Mouse (Mus musculus) limb, embryonic 11.5 days (tissue): ENCODE measurements at regions not wholly inside any gene's neighbourhood (a gene's known extent, or its start where the extent isn't known, plus 50 kb on each side); places are given as distances from the start of the nearest gene placed in this dataset.

ENCODE experiments used
- ATAC-seq: fragments of 200-750 bp; cut with Nextera tagmentation; 2 replicates; pipeline ENCODE4 v1.8.0; 2017; ENCODE audit warnings: low read depth; ENCODE audit not compliant: insufficient number of reproducible peaks, low FRiP score, low TSS enrichment
- DNase-seq: peaks from one replicate; pipeline ENCODE4 v3.0.0-alpha.2; 2015; ENCODE audit warnings: low spot score
- H3K27ac ChIP-seq: fragments of 300-500 bp; sonication (generic); replicated peaks from 2 replicates; pipeline ENCODE4 v1.5.1; 2014; ENCODE audit warnings: low read depth, mild to moderate bottlenecking, low read length
- H3K27me3 ChIP-seq: fragments of 300-500 bp; sonication (generic); 2 replicates; pipeline ENCODE4 v1.6.1; 2014; ENCODE audit warnings: mild to moderate bottlenecking, low read length, mixed read lengths; ENCODE audit not compliant: control insufficient read depth, insufficient read depth
- H3K36me3 ChIP-seq: fragments of 300-500 bp; sonication (generic); 2 replicates; pipeline ENCODE4 v1.6.1; 2014; ENCODE audit warnings: mild to moderate bottlenecking, low read length, moderate library complexity, mixed read lengths; ENCODE audit not compliant: control insufficient read depth, insufficient read depth
- H3K4me1 ChIP-seq: fragments of 300-500 bp; sonication (generic); 2 replicates; pipeline ENCODE4 v1.6.1; 2014; ENCODE audit warnings: low read length, mixed read lengths; ENCODE audit not compliant: control insufficient read depth, insufficient read depth
- H3K4me2 ChIP-seq: fragments of 300-500 bp; sonication (generic); 2 replicates; pipeline ENCODE4 v1.6.1; 2014; ENCODE audit warnings: low read depth, mild to moderate bottlenecking, moderate library complexity; ENCODE audit not compliant: severe bottlenecking
- H3K4me3 ChIP-seq: fragments of 300-500 bp; sonication (generic); 2 replicates; pipeline ENCODE4 v1.5.1; 2014; ENCODE audit warnings: low read depth, low read length
- H3K9ac ChIP-seq: fragments of 300-500 bp; sonication (generic); 2 replicates; pipeline ENCODE4 v1.6.1; 2014; ENCODE audit warnings: mild to moderate bottlenecking, low read length
- H3K9me3 ChIP-seq: fragments of 300-500 bp; sonication (generic); 2 replicates; pipeline ENCODE4 v1.6.1; 2016; ENCODE audit warnings: low read length; ENCODE audit not compliant: control insufficient read depth
- WGBS: fragments of 180-500 bp; shearing (Covaris S2); extraction: QIAGEN DNeasy Blood & Tissue Kit; methylation state at CpG from one replicate; pipeline ENCODE4 v1.1.7; 2014; 5-methylcytosine and 5-hydroxymethylcytosine counted together

DNA sequence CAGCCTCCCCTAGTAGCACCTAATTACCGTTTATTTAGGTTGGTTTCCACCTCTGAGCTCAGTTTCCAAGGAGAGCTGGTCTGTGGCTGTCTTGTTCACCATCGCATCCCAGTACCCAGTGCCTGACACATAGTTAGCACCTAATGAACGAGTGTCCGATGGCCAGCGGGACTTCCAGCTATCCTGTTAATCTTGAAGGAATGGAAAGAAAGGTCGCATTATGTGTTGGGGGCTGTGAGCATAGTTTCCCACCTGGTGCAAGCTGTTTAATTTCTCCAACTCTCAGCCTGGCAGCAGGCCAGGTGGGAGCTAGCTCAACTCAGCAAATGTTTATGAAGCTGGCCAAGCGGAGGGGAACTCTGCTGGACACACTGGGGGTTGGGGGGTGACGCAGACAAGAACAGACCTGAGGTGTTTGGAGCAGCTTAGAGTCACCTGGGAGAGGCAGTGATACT is 223.7 kb downstream of the Srbd1 start:
- peak; percentile 56 for DNase-seq
- Histone ChIP-seq H3K4me2 (no peak overlapping the region), H3K27ac (no peak overlapping the region; the same call in 1 of the 2 replicates)

DNA sequence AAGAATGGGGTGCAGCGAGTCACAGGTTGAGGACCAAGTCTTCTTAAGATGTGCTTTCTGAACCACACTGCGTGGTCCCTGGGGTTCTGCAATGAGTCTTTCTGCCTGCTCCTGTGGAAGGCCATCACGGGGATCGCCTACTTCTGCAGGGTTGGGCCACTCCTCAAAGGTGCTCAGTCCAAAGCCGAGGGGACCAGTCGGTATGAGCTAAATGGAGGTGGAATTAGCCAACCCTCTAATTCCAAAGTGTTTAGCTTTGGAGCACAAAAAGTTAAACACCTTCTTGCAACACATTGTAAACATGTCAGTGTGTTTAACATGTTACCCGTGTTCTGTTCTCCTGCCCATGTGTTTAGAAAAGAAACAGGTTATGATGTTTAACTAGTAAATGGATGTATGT is 225.1 kb downstream of the Srbd1 start:
- no peak overlapping the region for H3K4me3 ChIP-seq
- no peak for DNase-seq
- H3K9me3 ChIP-seq = no peaks in the 10 kb centered on the region
- H3K36me3 ChIP-seq = no peaks in the 10 kb centered on the region
- peaks cover 14% of the 10 kb centered on the region for H3K4me1 ChIP-seq
- 57% methylated on average over 7 of the region's 7 CpGs for WGBS
- no peak for ATAC-seq
- H3K27ac ChIP-seq = no peak overlapping the region
- H3K27me3 ChIP-seq = peaks cover 15% of the 10 kb centered on the region; the same call in 1 of the 2 replicates
- H3K9ac ChIP-seq = no peak overlapping the region
- H3K4me2 ChIP-seq = no peak overlapping the region

More for the DNA sequence above, 223.7 kb downstream of the Srbd1 start:
- Histone ChIP-seq H3K4me1 (peaks cover 14% of the 10 kb centered on the region), H3K9ac (no peak overlapping the region), H3K4me3 (no peak overlapping the region), H3K27me3 (peaks cover 15% of the 10 kb centered on the region; the same call in 1 of the 2 replicates), H3K9me3 (no peaks in the 10 kb centered on the region), H3K36me3 (no peaks in the 10 kb centered on the region)
- WGBS = 26% methylated on average over 8 of the region's 8 CpGs
- ATAC-seq = peak; percentile 55; the same call in 1 of the 2 replicates

DNA sequence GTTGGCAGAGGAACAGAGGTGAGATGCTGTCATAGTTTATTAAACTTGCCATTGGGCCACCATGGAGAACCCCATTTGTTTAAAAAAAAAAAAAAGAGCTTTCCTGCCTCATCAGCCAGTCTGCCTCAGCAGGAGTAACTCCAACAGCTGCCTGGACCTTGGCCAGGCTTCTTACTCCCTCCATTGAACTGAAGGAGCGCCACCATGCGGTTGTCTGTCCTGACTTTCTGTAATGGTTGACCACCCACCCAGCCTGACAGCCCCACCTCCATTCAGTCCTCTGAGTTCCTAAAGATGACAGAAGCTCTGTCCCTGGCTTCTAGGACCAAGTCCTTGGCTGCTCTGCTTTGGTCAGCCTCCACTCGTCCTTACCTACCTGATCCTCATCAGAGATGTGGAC is 227.8 kb upstream of the Six2 start:
- Histone ChIP-seq H3K9ac (no peak overlapping the region), H3K4me3 (no peak overlapping the region), H3K4me1 (peaks cover 4% of the 10 kb centered on the region; the same call in 1 of the 2 replicates), H3K36me3 (no peaks in the 10 kb centered on the region), H3K27ac (no peak overlapping the region), H3K27me3 (peaks cover 12% of the 10 kb centered on the region; the same call in 1 of the 2 replicates), H3K4me2 (no peak overlapping the region), H3K9me3 (no peaks in the 10 kb centered on the region)
- ATAC-seq = no peak
- WGBS = 92% methylated on average over 3 of the region's 3 CpGs
- DNase-seq = no peak

DNA sequence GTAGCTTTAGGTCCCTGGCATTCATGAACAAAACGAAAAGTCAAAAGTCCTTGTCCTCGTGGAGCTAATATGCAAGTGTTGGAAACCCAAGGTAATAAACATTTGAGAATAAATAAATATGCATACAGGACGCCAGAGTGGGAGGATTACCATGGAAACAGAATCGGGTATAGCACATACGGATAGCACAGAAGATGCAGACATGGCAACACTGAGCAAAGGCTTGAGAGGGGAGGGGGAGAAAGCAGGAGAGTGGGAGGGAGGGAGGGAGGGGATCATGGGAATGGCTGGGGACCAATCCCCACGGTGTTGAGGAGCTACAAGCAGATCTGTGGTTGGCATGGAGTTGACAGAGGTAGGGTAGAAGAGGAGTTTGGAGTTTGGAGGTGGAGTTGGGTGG is 226.0 kb upstream of the Six2 start:
- no peak overlapping the region for H3K4me2 ChIP-seq
- H3K27ac ChIP-seq = no peak overlapping the region
- DNase-seq (no peak), ATAC-seq (no peak)
- H3K27me3 ChIP-seq = peaks cover 12% of the 10 kb centered on the region; the same call in 1 of the 2 replicates
- 80% methylated on average over 6 of the region's 6 CpGs for WGBS
- H3K4me3 ChIP-seq = no peak overlapping the region
- H3K36me3 ChIP-seq = no peaks in the 10 kb centered on the region
- H3K9me3 ChIP-seq = no peaks in the 10 kb centered on the region
- no peak overlapping the region for H3K9ac ChIP-seq
- no peaks in the 10 kb centered on the region for H3K4me1 ChIP-seq

DNA sequence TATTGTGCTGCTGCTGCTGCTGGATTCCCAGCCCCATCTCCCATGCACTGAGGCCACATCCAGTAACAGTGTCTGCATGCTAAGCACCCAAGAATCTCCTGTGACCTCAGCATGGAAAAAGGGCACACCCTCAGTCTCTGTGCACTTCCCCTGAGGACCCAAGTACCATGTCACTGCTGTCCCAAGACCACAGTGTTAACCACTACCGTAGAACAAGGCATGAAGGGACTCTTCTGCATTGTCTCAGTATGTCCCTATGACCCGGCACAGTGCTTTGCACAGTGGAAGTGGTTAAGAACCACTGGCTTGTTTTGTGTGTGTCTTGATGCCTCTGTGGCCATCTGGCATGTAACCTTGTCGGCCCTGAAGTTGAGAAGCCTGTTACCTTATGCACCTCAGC is 220.6 kb upstream of the Six2 start:
- Histone ChIP-seq H3K4me3 (no peak overlapping the region), H3K27ac (no peak overlapping the region), H3K4me1 (no peaks in the 10 kb centered on the region), H3K4me2 (no peak overlapping the region), H3K27me3 (no peaks in the 10 kb centered on the region), H3K9ac (no peak overlapping the region), H3K9me3 (peaks cover 3% of the 10 kb centered on the region; the same call in 1 of the 2 replicates), H3K36me3 (no peaks in the 10 kb centered on the region)
- ATAC-seq = no peak
- no peak for DNase-seq
- WGBS = 84% methylated on average over 3 of the region's 3 CpGs

DNA sequence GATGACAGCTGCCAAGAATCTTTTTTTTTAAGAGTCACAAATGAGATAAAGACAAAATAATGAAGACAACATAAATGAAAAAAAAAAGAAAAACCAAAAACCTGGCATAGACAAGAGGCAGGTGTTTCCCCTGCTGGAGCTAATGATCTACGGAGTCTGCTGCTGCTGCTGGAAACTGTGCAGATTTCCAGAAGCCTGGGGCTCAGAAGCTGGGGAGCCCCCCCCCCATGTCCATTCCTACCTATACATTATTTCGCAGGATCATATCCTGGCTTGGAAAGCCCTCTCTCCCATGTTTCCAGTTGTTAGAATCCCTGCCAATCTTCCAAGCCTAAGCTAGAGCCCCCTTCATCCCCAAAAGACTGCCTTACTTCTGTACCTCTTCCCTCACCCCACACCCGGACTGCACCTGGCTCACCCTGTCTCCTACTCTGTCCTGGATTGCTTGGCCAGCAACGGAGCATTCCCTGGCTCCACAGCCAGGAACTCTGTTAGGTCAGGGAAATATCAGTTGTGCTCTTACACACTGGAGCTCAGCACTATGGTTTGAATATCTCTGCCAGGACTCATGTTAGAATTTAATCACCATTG is 218.6 kb upstream of the Six2 start:
- H3K36me3 ChIP-seq = no peaks in the 10 kb centered on the region
- no peak overlapping the region for H3K4me2 ChIP-seq
- ATAC-seq = no peak
- no peak overlapping the region for H3K4me3 ChIP-seq
- peaks cover 3% of the 10 kb centered on the region; the same call in 1 of the 2 replicates for H3K9me3 ChIP-seq
- DNase-seq = no peak
- no peaks in the 10 kb centered on the region for H3K27me3 ChIP-seq
- 0 out of 2 replicates have a peak, but pooled peaks cover 3% of the 10 kb centered on the region for H3K4me1 ChIP-seq
- H3K9ac ChIP-seq = no peak overlapping the region
- H3K27ac ChIP-seq = no peak overlapping the region
- WGBS = 75% methylated on average over 4 of the region's 4 CpGs

DNA sequence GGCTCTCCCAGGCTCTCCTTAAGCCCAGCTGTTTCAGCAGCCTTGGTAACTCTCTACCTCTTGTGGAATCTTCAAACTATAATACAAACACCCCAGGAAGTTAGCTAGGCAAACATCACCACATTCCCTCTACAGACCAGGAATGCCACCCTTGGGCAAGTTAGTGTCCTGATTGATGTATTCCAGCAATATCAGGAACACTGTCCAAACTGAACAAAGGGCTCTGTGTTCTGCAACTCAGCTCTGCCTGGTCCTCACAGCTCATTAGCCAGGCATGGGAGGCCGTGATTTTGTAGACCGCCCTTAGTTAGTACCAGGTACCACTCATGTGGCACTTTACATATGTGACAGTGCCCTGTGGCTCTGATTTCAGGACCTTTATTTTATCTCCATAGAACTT is 214.5 kb upstream of the Six2 start:
- ATAC-seq = peak; percentile 39; the same call in 1 of the 2 replicates
- Histone ChIP-seq H3K4me2 (no peak overlapping the region), H3K4me1 (0 out of 2 replicates have a peak, but pooled peaks cover 3% of the 10 kb centered on the region), H3K9ac (no peak overlapping the region), H3K27me3 (no peaks in the 10 kb centered on the region), H3K36me3 (no peaks in the 10 kb centered on the region), H3K4me3 (no peak overlapping the region), H3K9me3 (peaks cover 3% of the 10 kb centered on the region; the same call in 1 of the 2 replicates), H3K27ac (no peak overlapping the region)
- DNase-seq = no peak
- WGBS = 59% methylated on average over 2 of the region's 2 CpGs

DNA sequence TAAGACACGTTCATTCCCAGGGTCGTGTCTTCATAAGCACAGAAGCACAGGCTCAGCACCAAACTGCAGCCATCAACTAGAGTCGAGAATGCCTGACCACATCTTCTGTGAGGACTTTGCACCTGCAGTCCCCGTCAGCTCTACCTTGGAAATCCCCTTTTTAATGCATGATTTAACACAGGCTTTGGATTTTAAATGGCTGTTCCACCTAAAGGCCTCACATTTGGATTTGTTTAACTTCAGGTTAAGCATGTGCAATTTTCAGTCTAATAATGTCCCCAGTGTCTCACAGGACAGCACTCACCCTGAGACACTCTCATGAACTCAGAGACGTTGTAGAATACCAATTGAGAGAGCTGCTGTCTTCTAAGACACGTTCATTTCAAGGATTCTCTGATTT is 211.0 kb upstream of the Six2 start:
- no peak overlapping the region for H3K4me2 ChIP-seq
- no peak for DNase-seq
- no peak overlapping the region for H3K9ac ChIP-seq
- 70% methylated on average over 6 of the region's 6 CpGs for WGBS
- no peak overlapping the region for H3K4me3 ChIP-seq
- H3K9me3 ChIP-seq = no peaks in the 10 kb centered on the region
- H3K36me3 ChIP-seq = no peaks in the 10 kb centered on the region
- no peaks in the 10 kb centered on the region for H3K27me3 ChIP-seq
- no peak overlapping the region for H3K27ac ChIP-seq
- 0 out of 2 replicates have a peak, but pooled peaks cover 3% of the 10 kb centered on the region for H3K4me1 ChIP-seq
- no peak for ATAC-seq
